Mouse (Mus musculus) embryonic facial prominence, embryonic 14.5 days (tissue): ENCODE measurements around the gene Mpo. TPM values are rescaled to one million over a fixed set of nuclear protein-coding genes. Genes with fewer than 3 reads are reported as not detected.

ENCODE experiments used
- ATAC-seq: fragments of 200-750 bp; cut with Nextera tagmentation; 2 replicates; pipeline ENCODE4 v1.8.0; 2017; ENCODE audit warnings: low read depth, moderate number of reproducible peaks, moderate TSS enrichment
- DNase-seq: peaks from one replicate; pipeline ENCODE4 v3.0.0-alpha.2; 2015; ENCODE audit warnings: low spot score
- H3K27ac ChIP-seq: fragments of 300-500 bp; sonication (generic); replicated peaks from 2 replicates; pipeline ENCODE4 v1.5.1; 2014; ENCODE audit warnings: low read depth, mild to moderate bottlenecking, low read length, moderate library complexity
- H3K27me3 ChIP-seq: fragments of 300-500 bp; sonication (generic); replicated peaks from 2 replicates; pipeline ENCODE4 v1.6.1; 2014; ENCODE audit warnings: low read length; ENCODE audit not compliant: control insufficient read depth, insufficient read depth
- H3K36me3 ChIP-seq: fragments of 300-500 bp; sonication (generic); 2 replicates; pipeline ENCODE4 v1.6.1; 2014; ENCODE audit warnings: low read length, mixed read lengths; ENCODE audit not compliant: control insufficient read depth, insufficient read depth
- H3K4me1 ChIP-seq: fragments of 300-500 bp; sonication (generic); 2 replicates; pipeline ENCODE4 v1.6.1; 2014; ENCODE audit warnings: antibody characterized with exemption, low read length; ENCODE audit not compliant: control insufficient read depth, insufficient read depth
- H3K4me2 ChIP-seq: fragments of 300-500 bp; sonication (generic); 2 replicates; pipeline ENCODE4 v1.6.1; 2014; ENCODE audit warnings: low read depth, mild to moderate bottlenecking, low read length, moderate library complexity, mixed read lengths
- H3K4me3 ChIP-seq: fragments of 300-500 bp; sonication (generic); 2 replicates; pipeline ENCODE4 v1.5.1; 2014; ENCODE audit warnings: low read depth, mild to moderate bottlenecking, low read length
- H3K9ac ChIP-seq: fragments of 300-500 bp; sonication (generic); 2 replicates; pipeline ENCODE4 v1.6.1; 2014; ENCODE audit warnings: low read depth, mild to moderate bottlenecking, low read length, moderate library complexity, mixed read lengths
- H3K9me3 ChIP-seq: fragments of 300-500 bp; sonication (generic); 2 replicates; pipeline ENCODE4 v1.6.1; 2016; ENCODE audit warnings: low read length; ENCODE audit not compliant: control insufficient read depth
- WGBS: fragments of 180-500 bp; shearing (Covaris S2); extraction: QIAGEN DNeasy Blood & Tissue Kit; methylation state at CpG from one replicate; pipeline ENCODE4 v1.1.7; 2014; 5-methylcytosine and 5-hydroxymethylcytosine counted together
- polyA plus RNA-seq: library from polyadenylated mRNA; unstranded; fragments of >200 nt; fragmentation: Nextera tagmentation; extraction: Ambion mirVana; gene quantifications from 2 replicates; pipeline ENCODE4 v1.2.1, GENCODE M21; 2014

Mpo gene
- polyA plus RNA-seq, 1 experiment from 2014 or later = 0.77 TPM

DNA sequence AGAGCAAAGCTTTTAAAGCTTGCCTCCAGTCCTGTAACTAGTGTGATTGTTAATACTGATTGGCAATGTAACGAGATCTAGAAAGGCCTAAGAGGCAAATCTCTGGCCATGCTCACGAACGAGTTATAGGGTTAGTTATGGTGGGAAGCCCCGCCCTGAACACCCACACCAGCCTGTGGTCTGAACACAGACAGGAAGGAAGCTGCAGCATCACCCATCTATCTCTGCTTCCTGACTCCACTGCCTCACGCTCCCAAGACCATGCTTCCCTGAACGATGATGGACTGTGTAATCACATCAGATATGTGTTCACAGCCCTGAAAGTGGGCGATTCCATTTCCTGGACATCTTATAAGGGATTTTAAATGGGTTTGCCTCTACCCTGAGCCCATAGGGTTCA lies 14.9 kb downstream of the Mpo start:
- H3K9ac ChIP-seq = no peak overlapping the region
- no peaks in the 10 kb centered on the region for H3K27me3 ChIP-seq
- 80% methylated on average over 7 of the region's 7 CpGs for WGBS
- no peak for ATAC-seq
- H3K4me1 ChIP-seq = no peaks in the 10 kb centered on the region
- no peaks in the 10 kb centered on the region for H3K9me3 ChIP-seq
- no peaks in the 10 kb centered on the region for H3K36me3 ChIP-seq
- H3K27ac ChIP-seq = no peak overlapping the region
- no peak overlapping the region for H3K4me3 ChIP-seq
- DNase-seq = no peak
- no peak overlapping the region for H3K4me2 ChIP-seq

DNA sequence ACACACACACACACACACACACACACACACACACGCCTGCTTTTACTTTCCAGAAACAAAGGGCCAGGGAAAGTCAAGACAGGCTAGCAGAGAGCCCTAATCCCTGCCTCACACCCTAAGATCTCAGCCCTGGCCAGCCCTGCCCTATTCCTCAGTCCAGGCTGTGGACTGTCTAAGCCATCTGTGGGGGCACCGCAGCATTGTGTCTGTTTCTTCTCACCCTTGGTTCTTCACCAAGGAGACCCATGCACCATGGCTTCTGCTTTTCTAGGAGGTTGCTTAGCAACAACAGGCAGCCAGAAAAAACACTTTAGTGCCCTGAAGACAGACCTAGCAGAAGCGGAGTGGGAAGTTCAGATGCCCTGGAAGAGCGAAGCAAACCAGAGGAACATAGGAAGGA lies 18.0 kb downstream of the Mpo start:
- H3K4me1 ChIP-seq = no peaks in the 10 kb centered on the region
- ATAC-seq (no peak), DNase-seq (no peak)
- no peak overlapping the region for H3K9ac ChIP-seq
- no peak overlapping the region for H3K27ac ChIP-seq
- H3K9me3 ChIP-seq = no peaks in the 10 kb centered on the region
- no peaks in the 10 kb centered on the region for H3K36me3 ChIP-seq
- H3K4me3 ChIP-seq = no peak overlapping the region
- 65% methylated on average over 3 of the region's 4 CpGs for WGBS
- no peaks in the 10 kb centered on the region for H3K27me3 ChIP-seq
- no peak overlapping the region for H3K4me2 ChIP-seq

DNA sequence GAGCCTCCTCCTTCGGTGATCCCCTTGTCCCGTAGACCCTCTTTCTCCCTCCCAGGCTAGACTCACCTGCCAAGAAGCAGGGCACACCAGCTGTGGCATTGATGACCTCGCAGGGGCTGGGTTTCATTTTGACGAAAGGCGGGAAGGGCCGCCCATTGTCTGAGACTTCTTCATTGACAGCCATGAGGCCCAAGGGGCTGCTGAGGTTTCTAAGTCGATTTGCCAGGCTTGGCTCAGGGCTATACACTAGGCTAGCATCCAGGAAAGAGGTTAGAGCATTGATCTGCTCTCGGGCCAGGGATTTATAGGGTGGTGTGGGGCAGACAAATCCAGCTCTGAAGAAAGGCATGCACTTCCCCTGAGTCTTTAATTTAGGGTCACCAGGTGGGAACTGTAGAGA lies 21.4 kb downstream of the Mpo start:
- ATAC-seq (no peak), DNase-seq (no peak)
- Histone ChIP-seq H3K4me3 (no peak overlapping the region), H3K27me3 (no peaks in the 10 kb centered on the region), H3K9me3 (no peaks in the 10 kb centered on the region), H3K36me3 (no peaks in the 10 kb centered on the region), H3K27ac (no peak overlapping the region), H3K4me1 (0 out of 2 replicates have a peak, but pooled peaks cover 3% of the 10 kb centered on the region), H3K4me2 (no peak overlapping the region), H3K9ac (no peak overlapping the region)
- WGBS = 66% methylated on average over 8 of the region's 8 CpGs

DNA sequence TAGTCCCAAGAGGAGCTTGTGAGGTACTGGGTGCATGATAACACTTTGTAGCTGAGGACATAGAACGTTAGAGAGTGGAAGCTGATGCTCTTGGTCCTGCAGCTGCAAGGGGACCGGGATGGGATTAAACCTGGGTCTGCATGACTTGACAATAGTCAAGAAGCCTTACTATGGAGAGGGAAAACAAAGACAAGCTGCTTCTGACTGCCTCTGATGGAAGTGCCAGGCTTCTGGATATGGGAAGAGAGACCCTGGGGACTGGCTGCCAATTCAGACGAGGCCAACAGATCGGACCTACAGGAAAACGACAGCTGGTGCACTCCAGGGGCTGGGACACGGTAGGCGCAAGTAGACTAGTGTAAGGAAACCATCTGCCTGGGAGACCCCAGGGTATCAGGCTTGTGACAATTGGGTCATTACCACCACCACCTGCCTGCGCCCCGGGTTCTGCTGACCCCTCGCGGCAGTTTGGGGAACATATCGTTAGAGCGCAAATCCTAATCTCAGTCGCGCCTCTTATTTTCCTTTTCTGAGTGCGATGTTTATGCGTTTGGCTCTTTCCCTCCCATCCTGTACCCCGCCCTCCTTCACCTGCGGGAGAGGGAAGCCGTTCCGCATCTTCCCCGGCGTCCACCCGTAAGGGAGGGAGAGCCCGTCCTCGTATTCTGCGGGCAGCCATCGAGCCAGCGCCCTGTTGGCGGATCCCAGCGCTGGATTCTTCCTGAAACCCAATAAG lies 23.5 kb downstream of the Mpo start:
- Histone ChIP-seq H3K9me3 (no peaks in the 10 kb centered on the region), H3K27me3 (no peaks in the 10 kb centered on the region), H3K4me3 (peak overlapping the region; percentile 36), H3K9ac (peak overlapping the region; percentile 60), H3K27ac (no peak overlapping the region), H3K36me3 (no peaks in the 10 kb centered on the region), H3K4me1 (0 out of 2 replicates have a peak, but pooled peaks cover 3% of the 10 kb centered on the region), H3K4me2 (peak overlapping the region; percentile 61)
- DNase-seq (peak; percentile 36), ATAC-seq (peak; percentile 84)
- 3% methylated on average over 27 of the region's 31 CpGs for WGBS

DNA sequence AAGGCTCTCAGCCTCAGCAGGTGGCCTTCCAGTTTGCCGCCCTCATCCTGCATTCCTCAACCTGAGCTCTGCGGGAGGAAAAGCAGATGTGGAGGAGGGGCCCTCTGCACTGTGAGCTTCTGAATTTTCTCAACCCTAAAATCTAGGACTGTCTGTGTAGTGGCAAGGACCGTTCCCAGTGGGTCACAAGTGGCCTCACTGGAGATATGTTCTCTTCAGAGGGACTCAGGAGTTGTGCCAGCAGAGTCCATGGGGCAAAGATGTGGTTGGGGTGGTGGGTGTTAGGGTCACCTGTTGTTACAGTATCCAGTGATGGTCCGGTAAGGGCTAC lies 24.0 kb downstream of the Mpo start:
- Histone ChIP-seq H3K36me3 (no peaks in the 10 kb centered on the region), H3K27me3 (no peaks in the 10 kb centered on the region), H3K9me3 (no peaks in the 10 kb centered on the region), H3K9ac (peak overlapping the region; percentile 60; the same call in 1 of the 2 replicates), H3K27ac (no peak overlapping the region), H3K4me2 (peak overlapping the region; percentile 61), H3K4me1 (0 out of 2 replicates have a peak, but pooled peaks cover 3% of the 10 kb centered on the region), H3K4me3 (peak overlapping the region; percentile 36)
- DNase-seq (peak; percentile 47), ATAC-seq (no peak)
- WGBS = 28% methylated on average over 4 of the region's 4 CpGs

DNA sequence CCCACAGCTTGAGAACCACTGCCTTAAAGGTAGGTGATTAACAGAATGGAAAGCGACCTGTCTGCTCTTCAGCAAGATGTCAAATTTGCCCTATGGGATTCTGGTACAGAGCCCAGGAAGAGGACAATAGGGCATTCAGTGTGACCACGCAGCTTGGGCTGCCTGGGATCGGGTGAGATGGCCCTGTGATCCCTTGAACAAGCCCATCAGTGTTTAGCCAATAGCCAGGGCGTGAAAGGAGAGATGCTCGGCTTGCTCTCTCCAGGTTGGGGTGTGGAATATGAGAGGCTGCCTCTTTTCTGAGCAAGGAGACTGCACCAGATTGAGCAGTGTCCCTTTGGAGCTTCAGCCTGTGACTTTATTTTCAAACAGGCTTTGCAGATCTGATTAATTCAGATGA lies 28.1 kb downstream of the Mpo start:
- Histone ChIP-seq H3K9ac (no peak overlapping the region), H3K4me1 (0 out of 2 replicates have a peak, but pooled peaks cover 3% of the 10 kb centered on the region), H3K36me3 (no peaks in the 10 kb centered on the region), H3K27me3 (no peaks in the 10 kb centered on the region), H3K9me3 (no peaks in the 10 kb centered on the region), H3K4me3 (no peak overlapping the region), H3K27ac (no peak overlapping the region), H3K4me2 (no peak overlapping the region)
- ATAC-seq (no peak), DNase-seq (no peak)
- WGBS = 35% methylated on average over 5 of the region's 5 CpGs

DNA sequence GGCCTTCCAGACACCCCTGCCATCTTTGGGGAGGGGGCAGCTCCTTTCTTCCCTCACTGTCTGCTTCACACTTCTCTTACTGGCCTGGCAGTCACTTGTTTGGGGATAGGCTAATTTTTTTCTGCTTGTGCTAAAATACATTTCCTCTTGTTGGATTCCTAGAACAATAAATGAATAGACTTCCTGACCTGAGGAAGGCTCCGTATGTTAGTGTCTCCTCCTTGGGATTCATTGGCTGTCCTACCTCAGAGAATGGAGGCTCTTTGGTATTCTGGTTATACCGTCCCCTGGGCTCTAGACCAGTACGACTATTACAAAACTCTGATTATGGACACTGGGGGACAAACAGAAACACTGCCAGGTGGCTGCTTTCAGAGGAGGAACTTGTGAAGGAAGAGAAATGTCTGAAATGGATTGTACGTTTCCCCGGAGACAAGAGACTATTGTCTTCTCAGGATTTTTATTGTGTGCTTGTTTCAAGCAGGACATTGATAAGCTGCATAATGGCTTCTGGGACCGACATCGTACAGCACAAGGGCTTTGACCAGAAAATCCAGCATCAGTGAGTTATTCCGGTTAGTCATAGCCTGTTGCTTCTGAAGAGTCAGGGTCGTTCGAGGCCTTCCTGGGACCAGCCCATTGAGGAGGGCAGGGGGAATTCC lies 35.0 kb downstream of the Mpo start, which contains the start of gene Lpo:
Gene Lpo, minus strand, starts transcription at position 51 of the 662 bp plus-strand sequence.
- H3K4me1 ChIP-seq = no peaks in the 10 kb centered on the region
- H3K36me3 ChIP-seq = no peaks in the 10 kb centered on the region
- H3K4me3 ChIP-seq = no peak within 1 kb of the TSS
- DNase-seq = no peak
- no peaks in the 10 kb centered on the region for H3K27me3 ChIP-seq
- H3K4me2 ChIP-seq = no peak within 1 kb of the TSS
- 66% methylated on average over 10 of the region's 10 CpGs for WGBS
- no peaks in the 10 kb centered on the region for H3K9me3 ChIP-seq
- H3K27ac ChIP-seq = no peak within 1 kb of the TSS
- no peak within 1 kb of the TSS for H3K9ac ChIP-seq
- no peak for ATAC-seq

DNA sequence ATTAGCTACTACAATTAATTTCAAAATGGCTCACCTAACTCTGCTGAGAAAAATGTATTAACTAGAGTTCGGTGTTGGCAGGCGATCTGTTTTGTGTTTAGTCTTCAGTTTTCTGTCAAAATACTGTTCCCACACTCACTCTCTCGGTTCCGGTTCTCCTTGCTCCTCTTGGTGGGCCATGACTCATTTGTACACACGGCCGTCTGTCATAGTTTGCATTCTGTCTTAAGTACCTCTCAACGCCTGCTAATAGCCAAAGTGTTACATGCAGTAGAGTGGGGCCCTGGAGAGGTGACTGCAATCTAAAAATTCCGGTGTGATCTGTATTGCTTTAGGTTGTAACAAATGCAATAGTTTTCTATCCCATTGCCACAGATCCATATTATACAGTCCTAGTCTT lies 47.3 kb downstream of the Mpo start:
- WGBS = 72% methylated on average over 8 of the region's 8 CpGs
- DNase-seq (no peak), ATAC-seq (no peak)
- Histone ChIP-seq H3K4me3 (no peak overlapping the region), H3K4me2 (no peak overlapping the region), H3K27me3 (no peaks in the 10 kb centered on the region), H3K27ac (no peak overlapping the region), H3K9me3 (no peaks in the 10 kb centered on the region), H3K36me3 (no peaks in the 10 kb centered on the region), H3K4me1 (no peaks in the 10 kb centered on the region), H3K9ac (no peak overlapping the region)

DNA sequence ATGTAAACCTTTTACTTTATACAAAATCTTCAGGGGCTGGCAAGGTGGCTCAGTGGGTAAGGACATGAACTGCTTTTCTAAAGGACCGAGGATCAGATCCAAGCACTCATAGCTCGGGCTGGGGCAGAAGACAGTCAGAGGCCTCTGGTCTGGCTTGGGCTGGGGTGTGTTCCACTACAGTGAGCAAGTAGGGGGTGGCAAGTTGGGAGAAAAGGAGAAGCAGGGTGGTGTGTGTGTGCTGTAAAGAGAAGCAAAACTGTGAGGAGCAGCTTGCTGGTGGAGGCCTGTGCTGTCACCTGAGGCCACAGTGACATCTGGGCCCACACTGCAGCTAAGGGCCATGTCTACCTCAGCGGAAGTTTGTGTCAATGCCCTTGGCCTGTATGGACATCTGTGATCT lies 48.1 kb downstream of the Mpo start:
- WGBS = 89% methylated on average over 3 of the region's 3 CpGs
- Histone ChIP-seq H3K36me3 (no peaks in the 10 kb centered on the region), H3K9me3 (no peaks in the 10 kb centered on the region), H3K4me3 (no peak overlapping the region), H3K4me1 (no peaks in the 10 kb centered on the region), H3K4me2 (no peak overlapping the region), H3K27ac (no peak overlapping the region), H3K27me3 (no peaks in the 10 kb centered on the region), H3K9ac (no peak overlapping the region)
- ATAC-seq (no peak), DNase-seq (no peak)
